Mouse (Mus musculus): ENCODE results near the gene E2f2. TPM values are rescaled to one million over a fixed set of nuclear protein-coding genes. Genes with fewer than 3 reads are reported as not detected.

E2f2 gene
- total RNA-seq, 2 experiments from 2014 or later: 1.4 to 1.5 TPM

DNA sequence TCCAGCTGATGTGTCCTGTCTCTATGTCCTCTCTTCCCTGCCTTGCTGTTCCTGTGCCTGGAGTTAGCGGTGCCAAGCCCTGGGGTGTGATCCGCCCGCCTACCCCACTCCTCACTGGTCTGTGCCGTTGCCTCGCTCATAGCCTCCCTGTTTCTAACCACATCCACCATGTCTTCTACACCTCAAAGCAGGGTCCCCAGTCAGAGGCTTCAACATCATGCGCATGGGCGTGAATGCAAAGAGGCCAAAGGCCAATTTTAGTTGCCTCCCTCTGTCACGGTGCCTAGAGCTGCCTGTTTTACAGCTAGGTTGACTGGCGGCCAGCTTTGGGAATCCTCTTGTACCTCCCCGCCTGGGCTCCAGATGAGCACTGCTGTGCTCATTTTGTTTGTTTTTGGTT, 24.0 kb downstream of the E2f2 start:
- no peak for DNase-seq
- intact Hi-C loops (cut with DNase I): no loop called here

DNA sequence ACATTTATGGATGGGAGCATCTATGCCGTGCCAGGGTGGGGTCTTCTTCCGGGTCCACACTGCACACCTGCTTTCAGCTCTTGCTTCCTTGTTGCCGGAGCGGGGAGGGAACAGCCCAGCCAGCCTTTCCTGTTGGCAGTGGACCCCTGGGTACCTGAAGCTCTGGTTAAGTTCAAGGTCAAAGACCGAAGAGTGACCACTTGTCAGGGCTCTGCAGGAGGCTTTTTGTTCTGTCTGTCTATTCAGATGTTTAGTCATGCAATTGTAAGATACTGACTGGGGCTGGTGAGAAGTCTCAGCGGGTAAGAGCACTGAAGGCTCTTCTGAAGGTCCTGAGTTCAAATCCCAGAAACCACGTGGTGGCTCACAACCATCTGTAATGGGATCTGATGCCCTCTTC, 26.7 kb downstream of the E2f2 start:
- intact Hi-C loops (cut with DNase I): no loop called here
- no peak for DNase-seq

DNA sequence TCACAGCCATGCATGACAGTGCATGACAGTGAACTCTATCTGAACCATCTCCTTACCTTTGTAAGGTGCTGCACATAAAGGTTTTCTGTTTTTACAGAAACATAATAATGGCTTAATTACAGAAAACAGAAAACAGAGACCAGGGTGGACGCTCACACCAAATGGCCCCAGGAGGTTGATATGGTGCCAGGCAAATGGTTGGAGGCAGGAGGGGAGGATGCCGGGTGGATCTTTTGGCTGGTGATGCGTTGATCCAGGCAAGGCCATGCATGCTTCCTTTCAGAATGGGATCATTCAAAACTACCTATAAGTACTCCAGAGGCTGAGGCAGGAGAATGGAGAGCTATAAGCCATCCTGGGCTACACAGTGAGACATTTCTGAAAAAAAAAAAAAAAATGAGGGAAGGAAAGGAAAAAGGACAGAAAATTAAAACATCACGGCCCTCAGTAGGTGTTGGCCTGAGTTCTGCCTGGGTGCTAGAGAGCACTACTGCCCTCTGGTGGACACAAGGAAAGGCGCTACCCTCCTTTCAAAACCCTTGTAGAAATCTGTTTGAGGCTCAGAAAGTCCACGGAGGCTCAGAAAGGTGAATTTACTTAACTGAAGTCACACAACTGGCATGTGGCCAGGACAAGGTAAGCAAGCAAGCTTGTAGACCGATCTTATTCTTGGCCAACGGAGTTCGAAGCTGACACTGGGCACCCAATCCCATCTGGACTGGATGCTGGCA, 27.5 kb downstream of the E2f2 start:
- intact Hi-C loops (cut with DNase I): loop anchor here (5.0 kb wide), 1 partner anchor 37 kb away; no protein-coding TSS in a partner anchor
- DNase-seq: peak; percentile 38

DNA sequence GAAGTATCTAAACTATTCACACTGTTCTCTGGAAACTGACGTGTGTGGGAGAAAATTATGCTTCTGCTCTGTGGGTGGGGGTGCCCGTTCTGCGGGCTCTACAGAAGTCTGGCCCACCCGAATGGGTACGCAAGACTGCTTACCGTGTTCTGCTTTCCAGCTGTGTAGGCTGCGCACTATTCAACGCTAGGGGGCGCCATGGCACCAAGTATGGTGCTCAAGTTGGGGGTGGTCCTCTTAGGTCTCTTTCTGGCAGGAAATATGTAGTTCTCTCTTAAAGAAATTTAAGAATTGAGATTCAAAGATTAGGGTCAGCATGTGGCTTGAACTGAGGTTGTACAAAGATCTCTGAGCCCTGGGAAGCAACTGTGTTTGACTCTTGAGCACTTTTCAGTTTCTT, 30.3 kb downstream of the E2f2 start:
- DNase-seq: peak; percentile 85
- intact Hi-C loops (cut with DNase I): loop anchor here (5.0 kb wide), 1 partner anchor 40 kb away; no protein-coding TSS in a partner anchor

GRCm38 (mm10) chr4:136204775-136205174, 32.6 kb downstream of the E2f2 start:
- no peak for DNase-seq
- intact Hi-C loops (cut with DNase I): loop anchor here (5.0 kb wide), 2 partner anchors 38 to 42 kb away; no protein-coding TSS in a partner anchor

DNA sequence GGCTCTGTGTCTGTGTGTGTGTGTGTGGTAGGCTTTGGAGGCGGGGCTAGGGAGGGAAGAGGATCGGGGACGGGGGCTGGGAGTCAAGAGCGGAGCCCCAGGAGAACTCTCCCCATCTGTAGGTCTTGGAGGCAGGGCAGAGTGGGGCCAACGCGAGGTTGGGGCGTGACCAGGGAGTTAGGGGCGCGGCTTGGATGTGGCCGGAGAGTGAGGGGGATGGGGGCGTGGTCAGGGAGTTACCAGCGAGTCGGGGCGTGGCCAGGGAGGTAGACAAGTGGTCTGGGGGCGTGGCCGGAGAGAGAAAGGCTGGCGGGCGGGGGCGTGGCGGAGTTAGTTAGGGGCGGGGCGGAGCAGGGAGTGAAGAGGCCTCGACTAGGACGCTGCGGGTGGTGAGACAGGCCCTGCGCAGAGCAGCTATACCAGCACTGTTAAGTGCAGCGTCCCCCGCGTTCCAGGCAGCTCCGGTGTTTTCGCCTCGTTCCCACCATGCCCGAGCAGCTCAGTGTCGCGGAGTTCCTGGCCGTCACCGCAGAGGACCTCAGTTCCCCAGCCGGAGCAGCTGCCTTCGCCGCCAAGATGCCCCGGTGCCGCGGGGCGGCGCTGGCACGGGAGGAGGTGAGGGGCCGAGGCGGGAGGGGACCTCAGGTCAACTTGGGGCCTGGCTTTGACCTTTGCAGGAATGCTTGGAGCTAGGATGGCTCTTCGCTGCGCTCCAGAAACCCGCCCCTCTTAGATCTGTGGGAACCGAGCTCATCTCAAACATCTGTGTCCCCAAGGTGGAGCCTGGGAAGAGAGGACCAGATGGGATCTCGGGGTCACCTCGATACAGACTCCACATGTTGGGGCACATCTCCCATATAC, 34.1 kb downstream of the E2f2 start, which contains the start of gene Asap3:
TSS of gene Asap3 (plus strand) at position 333 of the 861 bp plus-strand sequence.
- peak; percentile 98 for DNase-seq
- intact Hi-C loops (cut with DNase I): loop anchor here (5.0 kb wide), 1 partner anchor 36 kb away; no protein-coding TSS in a partner anchor

DNA sequence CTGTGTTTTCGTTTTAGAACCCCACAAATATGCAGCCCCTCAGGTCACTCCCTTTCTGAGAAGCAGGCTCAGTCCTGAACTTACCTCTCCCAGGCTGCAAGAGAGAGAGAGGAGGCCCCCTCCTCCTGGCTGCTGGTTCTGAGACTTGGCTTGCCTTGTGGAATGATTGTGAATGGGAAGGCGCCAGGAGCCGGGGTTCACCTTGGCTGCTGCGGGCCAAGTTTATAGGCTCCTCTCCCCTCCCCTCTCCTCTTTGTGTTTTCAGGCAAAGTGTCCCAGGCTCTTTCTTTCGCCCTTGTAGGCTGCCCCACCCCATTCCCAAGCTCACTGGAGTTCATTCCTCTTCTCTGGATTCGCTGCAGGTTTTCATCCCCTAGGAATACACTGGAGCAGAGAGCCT, 34.7 kb downstream of the E2f2 start:
- no peak for DNase-seq
- intact Hi-C loops (cut with DNase I): loop anchor here (5.0 kb wide), 1 partner anchor 35 kb away; no protein-coding TSS in a partner anchor

DNA sequence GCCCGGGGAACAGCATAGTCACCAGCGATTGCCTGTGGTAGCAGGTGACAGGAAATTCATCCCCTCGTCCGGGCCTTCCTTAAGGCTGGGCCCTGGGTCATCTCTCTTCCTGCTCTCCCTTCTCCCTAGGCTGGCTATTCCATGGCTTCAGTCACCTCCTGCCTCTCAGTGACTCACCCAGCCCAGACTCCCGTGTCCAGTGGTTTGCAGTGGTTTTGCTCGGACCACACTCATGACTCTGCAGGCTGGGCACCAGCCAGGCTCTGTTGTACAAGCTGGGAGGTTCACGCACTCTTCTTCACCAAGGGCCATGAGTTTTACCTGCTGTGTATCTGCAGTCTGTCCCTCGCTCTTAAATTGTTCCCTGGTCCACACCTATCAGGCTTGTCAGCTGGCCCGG, 38.7 kb downstream of the E2f2 start:
- intact Hi-C loops (cut with DNase I): no loop called here
- no peak for DNase-seq

- DNase-seq: no peak
- intact Hi-C loops (cut with DNase I): no loop called here
Observed at GRCm38 (mm10) chr4:136213629-136214028, 41.4 kb downstream of the E2f2 start.

- DNase-seq: no peak
- intact Hi-C loops (cut with DNase I): no loop called here
Observed at GRCm38 (mm10) chr4:136214828-136215227, 42.6 kb downstream of the E2f2 start.

- intact Hi-C loops (cut with DNase I): no loop called here
Observed at GRCm38 (mm10) chr4:136215576-136215975, 43.4 kb downstream of the E2f2 start.

DNA sequence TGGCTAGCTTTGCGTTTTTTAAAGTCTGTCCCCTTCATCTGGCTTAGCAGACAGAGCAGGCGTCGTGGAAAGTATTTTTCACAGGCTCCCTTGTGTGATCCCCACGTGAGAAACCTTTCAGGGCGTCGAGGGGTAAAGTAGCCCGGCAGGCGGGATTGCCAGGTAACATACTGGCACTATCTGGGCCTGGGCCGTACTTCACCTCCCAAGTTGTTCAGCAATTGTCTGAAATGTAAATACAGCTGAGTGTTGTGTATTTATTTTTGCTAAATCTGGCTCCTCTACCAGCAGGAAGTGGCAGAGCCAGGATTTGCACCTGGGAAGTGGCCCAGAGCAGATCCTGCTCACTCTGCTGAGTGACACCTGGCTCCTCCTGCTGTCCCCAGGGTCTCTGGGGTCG, 44.9 kb downstream of the E2f2 start:
- intact Hi-C loops (cut with DNase I): no loop called here
- DNase-seq: no peak

More at GRCm38 (mm10) chr4:136215576-136215975, 43.4 kb downstream of the E2f2 start:
- no peak for DNase-seq

GRCm38 (mm10) chr4:136218595-136219214, 46.5 kb downstream of the E2f2 start:
- intact Hi-C loops (cut with DNase I): no loop called here
- DNase-seq: peak; percentile 77

DNA sequence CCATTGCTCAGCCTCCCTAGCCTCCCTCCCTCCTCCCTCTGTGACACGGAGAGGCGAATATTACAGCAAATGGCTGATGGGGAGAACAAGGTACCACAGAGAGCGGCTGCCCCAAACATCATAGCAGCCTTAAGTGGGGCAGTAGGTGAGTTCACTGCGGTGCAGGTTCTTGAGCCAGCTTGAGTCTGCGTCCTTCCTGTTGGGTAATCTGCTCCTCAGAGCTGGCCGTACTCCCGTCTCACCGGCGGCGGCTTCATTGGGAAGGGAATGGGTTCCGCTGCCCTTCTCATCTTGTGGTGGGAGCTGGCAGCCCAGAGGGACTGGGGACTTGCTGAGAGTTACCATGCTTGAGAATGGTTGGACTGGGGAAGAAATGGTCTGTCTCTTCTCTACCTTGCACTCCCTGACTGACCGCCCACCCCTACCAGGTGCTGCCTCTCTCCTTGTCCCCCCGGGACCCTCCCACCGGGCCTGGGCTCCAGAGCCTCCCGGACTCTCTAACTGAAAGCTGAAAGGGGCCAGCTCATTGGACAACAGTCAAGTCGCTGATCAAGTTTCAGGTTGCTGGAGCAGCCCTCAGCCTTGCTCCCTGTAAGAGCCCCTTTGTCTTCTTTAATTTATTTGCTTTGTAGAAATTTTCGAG, 48.1 kb downstream of the E2f2 start:
- DNase-seq: no peak
- intact Hi-C loops (cut with DNase I): no loop called here

- intact Hi-C loops (cut with DNase I): no loop called here
- DNase-seq: no peak
Observed at GRCm38 (mm10) chr4:136223549-136224239, 51.5 kb downstream of the E2f2 start.

DNA sequence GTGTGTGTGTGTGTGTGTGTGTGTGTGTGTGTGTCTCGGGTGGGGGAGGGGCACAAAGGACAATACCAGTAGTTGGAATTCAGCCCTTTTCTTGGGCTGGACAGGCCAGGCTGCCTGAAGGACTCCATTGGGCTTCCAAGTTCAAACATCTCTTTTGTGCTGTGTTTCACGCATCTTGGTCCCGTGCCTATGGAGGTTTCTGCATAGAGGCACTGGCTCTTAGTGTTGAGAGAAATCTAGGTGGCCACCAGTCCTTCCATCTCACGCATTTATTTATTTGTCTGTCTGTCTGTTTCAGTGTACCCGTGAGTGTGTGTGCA, 52.0 kb downstream of the E2f2 start:
- peak; percentile 74 for DNase-seq
- intact Hi-C loops (cut with DNase I): no loop called here

DNA sequence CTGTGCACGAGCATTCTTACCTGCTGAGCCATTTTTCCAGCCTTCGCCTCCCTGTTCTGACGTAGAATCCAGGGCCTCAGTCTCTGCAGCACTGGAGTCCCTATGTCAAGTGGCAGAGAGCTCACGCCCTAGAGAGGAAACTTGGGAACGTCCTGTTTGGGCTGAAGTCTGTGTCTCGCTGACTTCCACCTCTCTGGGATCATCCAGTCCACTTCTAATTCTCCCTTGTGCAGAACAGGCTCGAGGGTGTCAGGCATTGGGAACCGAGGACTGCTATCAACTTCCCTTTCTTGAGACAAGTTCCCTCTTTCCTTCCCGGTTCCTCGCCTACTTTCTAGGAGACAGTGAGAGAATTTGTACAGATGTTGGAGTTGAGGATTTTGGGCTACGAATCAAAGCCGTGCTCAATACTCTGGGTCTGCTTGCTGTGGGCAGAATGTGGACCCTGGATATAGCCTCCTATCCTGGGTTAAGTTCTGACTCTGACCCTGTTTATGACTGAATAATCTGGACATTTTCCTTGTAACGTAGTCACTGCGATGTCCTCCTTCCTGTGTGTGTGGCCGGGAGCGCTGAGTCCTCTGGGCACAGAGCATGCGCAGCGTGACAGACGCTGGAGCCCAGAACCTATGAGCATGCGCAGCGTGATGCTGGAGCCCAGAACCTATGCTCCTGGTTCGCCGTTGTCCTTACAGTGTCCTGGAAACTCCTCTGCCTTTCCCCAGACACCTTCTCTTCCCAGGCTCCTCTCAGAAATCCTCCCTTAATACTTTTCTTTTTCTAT, 52.7 kb downstream of the E2f2 start:
- intact Hi-C loops (cut with DNase I): no loop called here
- no peak for DNase-seq

- DNase-seq: no peak
- intact Hi-C loops (cut with DNase I): no loop called here
Observed at GRCm38 (mm10) chr4:136227408-136227807, 55.2 kb downstream of the E2f2 start.

GRCm38 (mm10) chr4:136228640-136229039, 56.4 kb downstream of the E2f2 start:
- intact Hi-C loops (cut with DNase I): no loop called here
- no peak for DNase-seq
